Mouse (Mus musculus) lung, embryonic 14.5 days (tissue): Measurements from ENCODE around the gene Mon1a. TPM values are rescaled to one million over a fixed set of nuclear protein-coding genes. Genes with fewer than 3 reads are reported as not detected.
A peak's percentile ranks its signal among the peaks of the same experiment; 100 is the strongest.

Experiments used
- ATAC-seq: fragments of 200-750 bp; cut with Nextera tagmentation; 2 replicates; pipeline ENCODE4 v1.8.0; 2017; ENCODE audit warnings: mild to moderate bottlenecking, moderate TSS enrichment, moderate library complexity; ENCODE audit not compliant: insufficient read depth
- DNase-seq: peaks from one replicate; pipeline ENCODE4 v3.0.0-alpha.2; 2015
- H3K27ac ChIP-seq: fragments of 300-500 bp; sonication (generic); 2 replicates; pipeline ENCODE4 v1.5.1; 2014; ENCODE audit warnings: low read depth, mild to moderate bottlenecking, moderate library complexity
- H3K27me3 ChIP-seq: fragments of 300-500 bp; sonication (generic); 2 replicates; pipeline ENCODE4 v1.6.1; 2014; ENCODE audit warnings: low read length, control low read depth; ENCODE audit not compliant: insufficient read depth
- H3K36me3 ChIP-seq: fragments of 300-500 bp; sonication (generic); 2 replicates; pipeline ENCODE4 v1.6.1; 2014; ENCODE audit warnings: control low read depth; ENCODE audit not compliant: insufficient read depth
- H3K4me1 ChIP-seq: fragments of 300-500 bp; sonication (generic); 2 replicates; pipeline ENCODE4 v1.6.1; 2014; ENCODE audit warnings: antibody characterized with exemption, control low read depth; ENCODE audit not compliant: insufficient read depth
- H3K4me2 ChIP-seq: fragments of 300-500 bp; sonication (generic); 2 replicates; pipeline ENCODE4 v1.6.1; 2014; ENCODE audit warnings: mild to moderate bottlenecking
- H3K4me3 ChIP-seq: fragments of 300-500 bp; sonication (generic); 2 replicates; pipeline ENCODE4 v1.5.1; 2014; ENCODE audit warnings: low read depth, low read length
- H3K9ac ChIP-seq: fragments of 300-500 bp; sonication (generic); 2 replicates; pipeline ENCODE4 v1.6.1; 2014
- H3K9me3 ChIP-seq: fragments of 300-500 bp; sonication (generic); 2 replicates; pipeline ENCODE4 v1.6.1; 2016; ENCODE audit warnings: low read depth, low read length, control low read depth
- CTCF ChIP-seq: IDR thresholded peaks from 2 replicates; pipeline ENCODE4 v1.5.1; 2016; ENCODE audit warnings: antibody characterized with exemption, low read depth
- WGBS: fragments of 180-500 bp; shearing (Covaris S2); extraction: QIAGEN DNeasy Blood & Tissue Kit; methylation state at CpG from one replicate; pipeline ENCODE4 v1.1.7; 2014; 5-methylcytosine and 5-hydroxymethylcytosine counted together
- polyA plus RNA-seq: library from polyadenylated mRNA; unstranded; fragments of >200 nt; fragmentation: Nextera tagmentation; extraction: Ambion mirVana; gene quantifications from 2 replicates; pipeline ENCODE4 v1.2.1, GENCODE M21; 2014

The Mon1a gene
- polyA plus RNA-seq, 1 experiment from 2014 or later = 13.0 TPM

GRCm38 (mm10) chr9:107949184-107949921 is 61.4 kb downstream of the Mon1a start:
- no peak for ATAC-seq
- Histone ChIP-seq H3K9me3 (no peaks in the 10 kb centered on the region), H3K4me3 (no peak overlapping the region), H3K4me2 (no peak overlapping the region), H3K36me3 (no peaks in the 10 kb centered on the region), H3K27me3 (no peaks in the 10 kb centered on the region), H3K9ac (no peak overlapping the region), H3K4me1 (peaks cover 6% of the 10 kb centered on the region; the same call in 1 of the 2 replicates), H3K27ac (no peak overlapping the region)
- WGBS = 84% methylated on average over 13 of the region's 13 CpGs
- TF ChIP-seq CTCF = no peak
- DNase-seq = no peak

GRCm38 (mm10) chr9:107949922-107950235 is 61.9 kb downstream of the Mon1a start, which contains the start of gene Traip:
TSS of gene Traip (plus strand) at chr9:107950136.
- ATAC-seq = no peak
- 85% methylated on average over 10 of the region's 10 CpGs for WGBS

GRCm38 (mm10) chr9:107950460-107951355 is 62.8 kb downstream of the Mon1a start:
- Histone ChIP-seq H3K4me3 (peak overlapping the region; percentile 72), H3K27ac (peak overlapping the region; percentile 47), H3K9ac (peak overlapping the region; percentile 43), H3K9me3 (no peaks in the 10 kb centered on the region), H3K4me2 (peak overlapping the region; percentile 64), H3K36me3 (no peaks in the 10 kb centered on the region), H3K4me1 (peaks cover 6% of the 10 kb centered on the region; the same call in 1 of the 2 replicates), H3K27me3 (no peaks in the 10 kb centered on the region)
- DNase-seq = peak; percentile 96
- no peak for TF ChIP-seq CTCF
- 16% methylated on average over 45 of the region's 45 CpGs for WGBS
- ATAC-seq = peak; percentile 93

More at GRCm38 (mm10) chr9:107949922-107950235, 61.9 kb downstream of the Mon1a start, which contains the start of gene Traip:
- Histone ChIP-seq H3K36me3 (no peaks in the 10 kb centered on the region), H3K9me3 (no peaks in the 10 kb centered on the region), H3K27ac (peak within 1 kb of the TSS; percentile 47), H3K4me1 (peaks cover 6% of the 10 kb centered on the region; the same call in 1 of the 2 replicates), H3K4me3 (peak within 1 kb of the TSS; percentile 72), H3K27me3 (no peaks in the 10 kb centered on the region), H3K4me2 (peak within 1 kb of the TSS; percentile 64), H3K9ac (peak within 1 kb of the TSS; percentile 43)
- no peak for TF ChIP-seq CTCF
- DNase-seq = no peak

Other genes starting within 250 kb of the Mon1a start
- gene Slc38a3, start 218.6 kb upstream of the Mon1a start, polyA plus RNA-seq = 3.6 and 4.8 TPM in 2 replicates
- gene Gnat1, start 208.4 kb upstream of the Mon1a start, polyA plus RNA-seq = 0.72 and 0.89 TPM in 2 replicates
- gene Sema3f, start 177.7 kb upstream of the Mon1a start, polyA plus RNA-seq = 16.7 and 22.1 TPM in 2 replicates
- gene Rbm5, start 117.2 kb upstream of the Mon1a start, polyA plus RNA-seq = 176 and 184 TPM in 2 replicates
- gene Rbm6, start 14.9 kb upstream of the Mon1a start, polyA plus RNA-seq = 73.2 and 74.4 TPM in 2 replicates
- gene Mst1r, start 18.7 kb downstream of the Mon1a start, polyA plus RNA-seq = 1.7 and 2.2 TPM in 2 replicates
- gene Actl11, start 40.3 kb downstream of the Mon1a start, polyA plus RNA-seq = not detected in 2 replicates
- 2.7 TPM in 2 replicates for gene Camkv, start 47.5 kb downstream of the Mon1a start, polyA plus RNA-seq
- 30.7 and 31.2 TPM in 2 replicates for gene Traip, start 62.0 kb downstream of the Mon1a start, polyA plus RNA-seq
- 18.1 and 18.8 TPM in 2 replicates for gene Uba7, start 87.4 kb downstream of the Mon1a start, polyA plus RNA-seq
- 4.0 and 4.5 TPM in 2 replicates for gene Gm20661, start 94.9 kb downstream of the Mon1a start, polyA plus RNA-seq
- gene Inka1, start 97.7 kb downstream of the Mon1a start, polyA plus RNA-seq = 74.2 and 81.8 TPM in 2 replicates
- gene Cdhr4, start 104.3 kb downstream of the Mon1a start, polyA plus RNA-seq = 7.7 and 8.3 TPM in 2 replicates
- gene Gm20662, start 108.2 kb downstream of the Mon1a start, polyA plus RNA-seq = 0.30 and 0.37 TPM in 2 replicates
- gene Ip6k1, start 114.3 kb downstream of the Mon1a start, polyA plus RNA-seq = 28.4 and 29.3 TPM in 2 replicates
- gene Gmppb, start 161.1 kb downstream of the Mon1a start, polyA plus RNA-seq = 22.2 and 25.7 TPM in 2 replicates
- 3.1 and 3.4 TPM in 2 replicates for gene Amigo3, start 165.0 kb downstream of the Mon1a start, polyA plus RNA-seq
- 0.18 and 0.20 TPM in 2 replicates for gene Mst1, start 192.3 kb downstream of the Mon1a start, polyA plus RNA-seq
- gene Rnf123, start 195.2 kb downstream of the Mon1a start, polyA plus RNA-seq = 27.9 and 30.9 TPM in 2 replicates
- 49.4 and 49.9 TPM in 2 replicates for gene Apeh, start 206.5 kb downstream of the Mon1a start, polyA plus RNA-seq